Mouse (Mus musculus): ENCODE results near the gene Gprin1. TPM values are rescaled to one million over a fixed set of nuclear protein-coding genes. Genes with fewer than 3 reads are reported as not detected.

Gene Gprin1
- 0.30 and 0.35 TPM in 2 replicates for polyA plus RNA-seq (2012; rRNA removed; ENCODE audit: low replicate concordance)

GRCm38 (mm10) chr13:54749864-54750411 lies at the start of gene Gprin1:
Gene Gprin1 (minus strand): TSS chr13:54749874.

GRCm38 (mm10) chr13:54788740-54789560 lies 39.3 kb upstream of the Gprin1 start, which contains the start of gene Tspan17:
Gene Tspan17 (plus strand): TSS chr13:54789377.

GRCm38 (mm10) chr13:54783698-54784097 lies 34.0 kb upstream of the Gprin1 start, which contains the start of gene Eif4e1b:
Gene Eif4e1b (plus strand): TSS chr13:54783998.

GRCm38 (mm10) chr13:54766192-54766768 lies 16.6 kb upstream of the Gprin1 start, which contains the start of gene Sncb:
Gene Sncb (minus strand): TSS chr13:54766595.

GRCm38 (mm10) chr13:54701243-54701642 lies 48.4 kb downstream of the Gprin1 start, which contains the start of gene Cdhr2:
Gene Cdhr2 (plus strand): TSS chr13:54701461.

GRCm38 (mm10) chr13:54693558-54694347 lies 55.9 kb downstream of the Gprin1 start, which contains the start of gene Rnf44:
Gene Rnf44 (minus strand): TSS chr13:54693907.

Other genes with a start within 250 kb of the Gprin1 start
- 6.7 and 13.6 TPM in 2 replicates for gene Simc1, start 246.1 kb downstream of the Gprin1 start, polyA plus RNA-seq (2012; rRNA removed; ENCODE audit: low replicate concordance)
- gene 4833439L19Rik, start 184.4 kb downstream of the Gprin1 start, polyA plus RNA-seq (2012; rRNA removed; ENCODE audit: low replicate concordance) = 118 and 142 TPM in 2 replicates
- gene Arl10, start 174.9 kb downstream of the Gprin1 start, polyA plus RNA-seq (2012; rRNA removed; ENCODE audit: low replicate concordance) = 23.0 and 32.7 TPM in 2 replicates
- gene Nop16, start 159.8 kb downstream of the Gprin1 start, polyA plus RNA-seq (2012; rRNA removed; ENCODE audit: low replicate concordance) = 10.1 and 18.2 TPM in 2 replicates
- 131 and 268 TPM in 2 replicates for gene Higd2a, start 159.7 kb downstream of the Gprin1 start, polyA plus RNA-seq (2012; rRNA removed; ENCODE audit: low replicate concordance)
- 40.9 and 68.4 TPM in 2 replicates for gene Cltb, start 138.5 kb downstream of the Gprin1 start, polyA plus RNA-seq (2012; rRNA removed; ENCODE audit: low replicate concordance)
- 27.0 and 43.0 TPM in 2 replicates for gene Faf2, start 128.1 kb downstream of the Gprin1 start, polyA plus RNA-seq (2012; rRNA removed; ENCODE audit: low replicate concordance)
- 117 and 169 TPM in 2 replicates for gene Rnf44, start 56.0 kb downstream of the Gprin1 start, polyA plus RNA-seq (2012; rRNA removed; ENCODE audit: low replicate concordance)
- 0.05 and 0.10 TPM in 2 replicates for gene Cdhr2, start 48.4 kb downstream of the Gprin1 start, polyA plus RNA-seq (2012; rRNA removed; ENCODE audit: low replicate concordance)
- gene Sncb, start 16.7 kb upstream of the Gprin1 start, polyA plus RNA-seq (2012; rRNA removed; ENCODE audit: low replicate concordance) = 0.23 TPM in 1 of 2 replicates, not detected in the other
- gene Eif4e1b, start 34.1 kb upstream of the Gprin1 start, polyA plus RNA-seq (2012; rRNA removed; ENCODE audit: low replicate concordance) = not detected in 2 replicates
- gene Tspan17, start 39.5 kb upstream of the Gprin1 start, polyA plus RNA-seq (2012; rRNA removed; ENCODE audit: low replicate concordance) = 31.1 and 92.2 TPM in 2 replicates
- 21.4 and 28.6 TPM in 2 replicates for gene Unc5a, start 199.5 kb upstream of the Gprin1 start, polyA plus RNA-seq (2012; rRNA removed; ENCODE audit: low replicate concordance)